Mouse (Mus musculus) ES-Bruce4 (cell line): Measurements from ENCODE around the gene Nbeal2.

Experiments used
- CTCF ChIP-seq: IDR thresholded peaks from one replicate; pipeline ENCODE4 v1.8.1; 2011; ENCODE audit warnings: low read depth, low read length
- EP300 ChIP-seq: IDR thresholded peaks from 2 replicates; pipeline ENCODE4 v1.6.1; 2011; ENCODE audit warnings: low read depth, low read length; ENCODE audit not compliant: insufficient read depth
- POLR2A ChIP-seq: IDR thresholded peaks from one replicate; pipeline ENCODE4 v1.8.1; 2011; ENCODE audit warnings: low read length; ENCODE audit not compliant: insufficient read depth

GRCm38 (mm10) chr9:110623416-110624195 is 30.4 kb downstream of the Nbeal2 start:
- TF ChIP-seq CTCF (no peak), EP300 (no peak), POLR2A (no peak)
